Mouse (Mus musculus): ENCODE measurements around the gene Vrk2. TPM values are rescaled to one million over a fixed set of nuclear protein-coding genes. Genes with fewer than 3 reads are reported as not detected.

Vrk2 gene
- polyA plus RNA-seq, 1 experiment from 2014 or later: 4.0 TPM

DNA sequence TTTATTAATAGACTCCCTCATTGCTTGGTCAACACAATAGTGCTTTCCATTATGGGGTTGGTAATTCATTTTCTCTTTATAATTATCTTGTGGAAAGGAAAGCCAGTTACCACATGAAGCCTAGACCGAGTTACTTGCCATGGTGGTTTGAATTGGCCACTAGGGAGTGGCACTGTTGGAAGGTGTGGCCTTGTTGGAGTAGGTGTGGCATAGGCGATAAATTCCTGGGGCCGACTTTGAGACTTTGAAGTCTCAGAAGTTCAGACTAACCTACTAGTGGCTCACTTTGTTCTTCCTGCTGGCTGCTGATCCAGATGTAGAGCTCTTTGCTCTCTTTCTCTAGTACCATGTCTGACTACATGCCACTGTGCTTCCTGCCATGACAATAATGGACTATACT lies 144.0 kb downstream of the Vrk2 start:
- no peak for ATAC-seq (ENCODE audit: low FRiP score)
- Histone ChIP-seq H3K9me3 (ENCODE audit: control insufficient read depth, low read length) (no peaks in the 10 kb centered on the region), H3K4me1 (replicated peaks; ENCODE audit: control insufficient read depth, insufficient read depth, low read length) (no peaks in the 10 kb centered on the region), H3K27me3 (ENCODE audit: control insufficient read depth, insufficient read depth, low read length) (no peaks in the 10 kb centered on the region), H3K36me3 (replicated peaks; ENCODE audit: control insufficient read depth, insufficient read depth) (no peaks in the 10 kb centered on the region), H3K27ac (no peak overlapping the region), H3K4me3 (replicated peaks; ENCODE audit: low read length) (no peak overlapping the region), H3K4me2 (replicated peaks) (no peak overlapping the region), H3K9ac (no peak overlapping the region)
- WGBS: 89% methylated on average over 3 of the region's 3 CpGs
- DNase-seq (ENCODE audit: low spot score): no peak

DNA sequence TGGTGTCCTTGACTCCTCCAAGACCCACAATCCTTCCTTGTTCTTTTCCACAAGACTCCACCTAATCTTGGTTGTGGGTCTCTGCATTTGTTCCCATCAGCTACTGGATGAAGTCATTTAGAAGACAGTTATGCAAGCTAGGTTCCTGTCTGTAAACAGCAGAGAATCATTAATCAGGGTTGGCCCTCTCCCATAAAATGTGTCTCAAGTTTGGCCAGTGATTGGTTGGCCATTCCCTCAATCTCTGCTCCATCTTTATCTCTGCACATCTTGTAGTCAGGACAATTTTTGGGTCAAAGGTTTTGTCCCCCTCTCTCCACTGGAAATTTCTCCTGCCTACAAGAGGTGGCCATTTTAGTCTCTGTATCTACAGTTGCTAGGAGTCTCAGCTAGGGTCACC lies 149.4 kb downstream of the Vrk2 start:
- Histone ChIP-seq H3K27me3 (ENCODE audit: control insufficient read depth, insufficient read depth, low read length) (no peaks in the 10 kb centered on the region), H3K27ac (no peak overlapping the region), H3K9ac (no peak overlapping the region), H3K36me3 (replicated peaks; ENCODE audit: control insufficient read depth, insufficient read depth) (no peaks in the 10 kb centered on the region), H3K4me3 (replicated peaks; ENCODE audit: low read length) (no peak overlapping the region), H3K9me3 (ENCODE audit: control insufficient read depth, low read length) (no peaks in the 10 kb centered on the region), H3K4me2 (replicated peaks) (no peak overlapping the region), H3K4me1 (replicated peaks; ENCODE audit: control insufficient read depth, insufficient read depth, low read length) (no peaks in the 10 kb centered on the region)
- DNase-seq (ENCODE audit: low spot score): no peak
- ATAC-seq (ENCODE audit: low FRiP score): no peak

- no peaks in the 10 kb centered on the region for H3K9me3 ChIP-seq (ENCODE audit: control insufficient read depth, low read length)
- no peaks in the 10 kb centered on the region for H3K27me3 ChIP-seq (ENCODE audit: control insufficient read depth, insufficient read depth, low read length)
- ATAC-seq (ENCODE audit: low FRiP score): 0 out of 2 replicates have a peak, but pooled peaks have one; percentile 46
- H3K4me3 ChIP-seq (replicated peaks; ENCODE audit: low read length): no peak overlapping the region
- H3K36me3 ChIP-seq (replicated peaks; ENCODE audit: control insufficient read depth, insufficient read depth): no peaks in the 10 kb centered on the region
- no peaks in the 10 kb centered on the region for H3K4me1 ChIP-seq (replicated peaks; ENCODE audit: control insufficient read depth, insufficient read depth, low read length)
- no peak for DNase-seq (ENCODE audit: low spot score)
- no peak overlapping the region for H3K9ac ChIP-seq
- H3K27ac ChIP-seq: no peak overlapping the region
- H3K4me2 ChIP-seq (replicated peaks): no peak overlapping the region
- 42% methylated on average over 1 of the region's 1 CpGs for WGBS
Measured at GRCm38 (mm10) chr11:26441121-26441520, 152.7 kb downstream of the Vrk2 start.

DNA sequence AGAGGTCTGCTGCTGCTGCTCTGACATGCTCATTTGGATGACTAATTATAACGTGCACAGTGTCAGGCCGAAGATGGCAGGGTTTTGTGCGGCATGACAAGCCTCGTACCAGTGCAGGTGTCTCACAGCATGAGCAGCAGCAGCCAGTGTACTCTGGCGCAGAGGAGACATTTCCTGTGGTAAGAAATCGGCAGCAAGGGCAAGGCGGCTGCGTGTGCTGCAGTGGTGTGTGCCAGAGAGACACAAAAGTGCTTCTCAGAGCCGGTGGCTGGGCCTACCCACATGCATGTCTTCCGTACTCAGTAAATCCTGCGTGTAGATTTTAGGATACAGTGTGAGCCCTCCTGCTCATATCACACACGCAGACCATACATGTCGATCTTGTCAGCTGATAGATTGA lies 156.0 kb downstream of the Vrk2 start:
- H3K27ac ChIP-seq: peak overlapping the region; percentile 68
- 0 out of 2 replicates have a peak overlapping the region, but pooled peaks have one; percentile 11 for H3K4me2 ChIP-seq (replicated peaks)
- no peaks in the 10 kb centered on the region for H3K4me1 ChIP-seq (replicated peaks; ENCODE audit: control insufficient read depth, insufficient read depth, low read length)
- 67% methylated on average over 13 of the region's 13 CpGs for WGBS
- no peaks in the 10 kb centered on the region for H3K36me3 ChIP-seq (replicated peaks; ENCODE audit: control insufficient read depth, insufficient read depth)
- H3K9me3 ChIP-seq (ENCODE audit: control insufficient read depth, low read length): no peaks in the 10 kb centered on the region
- no peaks in the 10 kb centered on the region for H3K27me3 ChIP-seq (ENCODE audit: control insufficient read depth, insufficient read depth, low read length)
- ATAC-seq (ENCODE audit: low FRiP score) (peak; percentile 76), DNase-seq (ENCODE audit: low spot score) (no peak)
- H3K9ac ChIP-seq: peak overlapping the region; percentile 14; the same call in 1 of the 2 replicates
- no peak overlapping the region for H3K4me3 ChIP-seq (replicated peaks; ENCODE audit: low read length)

GRCm38 (mm10) chr11:26434229-26434628 lies 159.6 kb downstream of the Vrk2 start:
- H3K27me3 ChIP-seq (ENCODE audit: control insufficient read depth, insufficient read depth, low read length): no peaks in the 10 kb centered on the region
- no peak overlapping the region for H3K4me3 ChIP-seq (replicated peaks; ENCODE audit: low read length)
- no peak overlapping the region for H3K4me2 ChIP-seq (replicated peaks)
- no peak overlapping the region for H3K9ac ChIP-seq
- no peak for ATAC-seq (ENCODE audit: low FRiP score)
- DNase-seq (ENCODE audit: low spot score): no peak
- H3K4me1 ChIP-seq (replicated peaks; ENCODE audit: control insufficient read depth, insufficient read depth, low read length): no peaks in the 10 kb centered on the region
- no peaks in the 10 kb centered on the region for H3K36me3 ChIP-seq (replicated peaks; ENCODE audit: control insufficient read depth, insufficient read depth)
- H3K9me3 ChIP-seq (ENCODE audit: control insufficient read depth, low read length): no peaks in the 10 kb centered on the region
- no peak overlapping the region for H3K27ac ChIP-seq

- Histone ChIP-seq H3K9ac (no peak overlapping the region), H3K27me3 (ENCODE audit: control insufficient read depth, insufficient read depth, low read length) (no peaks in the 10 kb centered on the region), H3K4me3 (replicated peaks; ENCODE audit: low read length) (no peak overlapping the region), H3K9me3 (ENCODE audit: control insufficient read depth, low read length) (no peaks in the 10 kb centered on the region), H3K4me2 (replicated peaks) (no peak overlapping the region), H3K36me3 (replicated peaks; ENCODE audit: control insufficient read depth, insufficient read depth) (no peaks in the 10 kb centered on the region; the same call in 1 of the 2 replicates), H3K27ac (no peak overlapping the region), H3K4me1 (replicated peaks; ENCODE audit: control insufficient read depth, insufficient read depth, low read length) (no peaks in the 10 kb centered on the region)
- no peak for ATAC-seq (ENCODE audit: low FRiP score)
- no peak for DNase-seq (ENCODE audit: low spot score)
- 90% methylated on average over 2 of the region's 2 CpGs for WGBS
Measured at GRCm38 (mm10) chr11:26421472-26421871, 172.3 kb downstream of the Vrk2 start.

Other genes with a start within 250 kb of the Vrk2 start
- gene Fancl, start 207.9 kb downstream of the Vrk2 start, polyA plus RNA-seq (2014; fragmentation: Nextera tagmentation; extraction: Ambion mirVana): 14.4 and 15.0 TPM in 2 replicates
- gene Gm6899, start 758 bp downstream of the Vrk2 start, polyA plus RNA-seq (2014; fragmentation: Nextera tagmentation; extraction: Ambion mirVana): not detected in 2 replicates